Mouse (Mus musculus): ENCODE measurements around the gene Man1c1.

GRCm38 (mm10) chr4:134675800-134676199 is 28.3 kb downstream of the Man1c1 start:
- TF ChIP-seq CTCF (IDR thresholded peaks at IDR 0.05; ENCODE audit: low read depth, low read length), result no peak
- no peak for TF ChIP-seq POLR2A (IDR thresholded peaks at IDR 0.05; ENCODE audit: borderline replicate concordance, low read depth, low read length)

Measured in bone marrow macrophage, adult 2 months (primary cell).